Mouse (Mus musculus): ENCODE results near the gene 2010005H15Rik.

DNA sequence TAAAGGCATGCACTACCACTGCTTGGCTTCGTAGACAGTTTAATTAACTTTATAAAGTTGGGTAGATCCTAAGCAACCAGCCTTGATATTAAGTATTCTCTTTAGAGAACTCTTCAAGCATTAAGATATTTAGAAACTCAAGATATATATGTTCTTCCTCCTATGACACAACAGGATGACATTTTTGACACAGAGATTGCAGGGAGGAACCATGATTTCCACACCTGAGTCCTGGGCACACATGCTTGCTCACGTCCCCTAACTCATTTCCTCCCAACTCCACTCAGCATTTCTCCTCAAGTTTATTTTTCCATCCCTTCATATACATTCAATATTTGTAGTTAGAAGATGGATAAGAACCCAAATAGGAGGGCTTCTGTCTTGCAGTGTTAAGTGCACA is 41.4 kb upstream of the 2010005H15Rik start:
- no peak for TF ChIP-seq CTCF (IDR thresholded peaks at IDR 0.05; ENCODE audit: low read depth)
- TF ChIP-seq EP300 (IDR thresholded peaks at IDR 0.05; ENCODE audit: low read depth), result no peak
